Mouse (Mus musculus): ENCODE results near the gene Mymx. TPM values are rescaled to one million over a fixed set of nuclear protein-coding genes. Genes with fewer than 3 reads are reported as not detected.

Mymx gene
- polyA plus RNA-seq, 1 experiment from 2014 or later = not detected

DNA sequence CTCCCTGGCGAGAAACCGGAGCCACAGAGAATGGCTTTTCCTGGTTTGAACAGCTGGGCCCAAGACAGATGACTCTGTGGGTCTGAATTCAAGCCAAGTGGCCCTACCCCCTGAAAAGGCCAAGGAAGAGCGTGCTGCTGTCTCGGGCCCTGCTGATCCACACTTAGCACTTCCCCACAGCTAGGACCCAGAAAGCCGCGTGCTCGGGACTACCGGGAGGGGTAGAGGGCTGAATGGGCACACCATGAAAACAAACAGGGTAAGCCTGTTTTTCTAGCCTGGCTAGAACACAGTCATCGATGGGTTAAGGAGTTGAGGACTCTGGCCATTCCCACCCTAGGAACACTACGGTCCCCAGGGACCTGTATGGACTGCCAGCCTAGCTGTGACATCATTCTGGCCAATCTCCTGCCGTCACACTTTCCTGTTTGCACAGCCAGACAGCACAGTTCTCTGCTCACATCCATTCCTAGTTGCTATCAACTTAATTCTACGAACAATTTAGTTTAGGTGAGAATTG lies 20.9 kb downstream of the Mymx start:
- WGBS = 35% methylated on average over 12 of the region's 12 CpGs
- H3K9ac ChIP-seq (ENCODE audit: low read length) = no peak overlapping the region
- H3K9me3 ChIP-seq (ENCODE audit: control insufficient read depth, low read length) = no peaks in the 10 kb centered on the region
- peak overlapping the region; percentile 54 to 65 for H3K27ac ChIP-seq (replicated peaks in 1 of 2; ENCODE audit: control insufficient read depth in 1 of 2, insufficient read depth in 1 of 2, low read depth in 2 of 2, low read length in 2 of 2)
- no peak for ATAC-seq (ENCODE audit: insufficient number of reproducible peaks, insufficient read depth, low FRiP score, low read depth)
- no peaks in the 10 kb centered on the region for H3K27me3 ChIP-seq (ENCODE audit: control insufficient read depth, insufficient read depth, low read length)
- H3K36me3 ChIP-seq (ENCODE audit: control insufficient read depth, insufficient read depth, low read length) = no peaks in the 10 kb centered on the region; the same call in 1 of the 2 replicates
- H3K4me1 ChIP-seq (ENCODE audit: control insufficient read depth in 2 of 2, insufficient read depth in 2 of 2, low read length in 2 of 2) = peaks cover 27 to 46% of the 10 kb centered on the region in 2 experiments
- H3K4me2 ChIP-seq (ENCODE audit: low read length) = no peak overlapping the region
- no peak overlapping the region for H3K4me3 ChIP-seq (ENCODE audit: control insufficient read depth in 1 of 2, insufficient read depth in 1 of 2, low read depth in 1 of 2, low read length in 2 of 2)

DNA sequence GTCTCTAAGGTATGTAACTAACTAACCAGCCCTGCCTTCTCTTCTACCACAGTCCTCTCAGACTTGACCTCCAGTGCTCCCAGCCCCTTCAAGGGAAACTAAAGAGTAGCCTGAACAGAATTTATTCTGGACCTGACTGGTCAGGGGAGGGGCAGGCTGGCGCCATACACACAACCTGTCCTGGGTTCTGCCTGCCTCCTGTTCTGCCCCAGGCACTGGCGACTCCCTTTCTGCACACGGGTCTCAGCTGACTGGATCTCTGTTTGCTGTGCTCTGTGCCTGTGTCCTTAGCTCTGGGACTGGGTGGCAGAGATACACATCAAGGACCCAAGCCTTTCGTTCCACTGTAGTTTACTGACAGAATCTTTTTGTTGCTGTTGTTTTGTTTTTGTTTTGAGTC lies 22.3 kb downstream of the Mymx start:
- H3K36me3 ChIP-seq (ENCODE audit: control insufficient read depth, insufficient read depth, low read length) = no peaks in the 10 kb centered on the region
- no peaks in the 10 kb centered on the region for H3K9me3 ChIP-seq (ENCODE audit: control insufficient read depth, low read length)
- no peak for ATAC-seq (ENCODE audit: insufficient number of reproducible peaks, insufficient read depth, low FRiP score, low read depth)
- no peak overlapping the region for H3K9ac ChIP-seq (ENCODE audit: low read length)
- H3K4me3 ChIP-seq (ENCODE audit: control insufficient read depth in 1 of 2, insufficient read depth in 1 of 2, low read depth in 1 of 2, low read length in 2 of 2) = no peak overlapping the region
- H3K27ac ChIP-seq (replicated peaks in 1 of 2; ENCODE audit: control insufficient read depth in 1 of 2, insufficient read depth in 1 of 2, low read depth in 2 of 2, low read length in 2 of 2) = no peak overlapping the region
- no peak overlapping the region for H3K4me2 ChIP-seq (ENCODE audit: low read length)
- no peaks in the 10 kb centered on the region for H3K27me3 ChIP-seq (ENCODE audit: control insufficient read depth, insufficient read depth, low read length)
- 92% methylated on average over 4 of the region's 4 CpGs for WGBS
- H3K4me1 ChIP-seq (ENCODE audit: control insufficient read depth in 2 of 2, insufficient read depth in 2 of 2, low read length in 2 of 2) = peaks cover 16 to 43% of the 10 kb centered on the region in 2 experiments

DNA sequence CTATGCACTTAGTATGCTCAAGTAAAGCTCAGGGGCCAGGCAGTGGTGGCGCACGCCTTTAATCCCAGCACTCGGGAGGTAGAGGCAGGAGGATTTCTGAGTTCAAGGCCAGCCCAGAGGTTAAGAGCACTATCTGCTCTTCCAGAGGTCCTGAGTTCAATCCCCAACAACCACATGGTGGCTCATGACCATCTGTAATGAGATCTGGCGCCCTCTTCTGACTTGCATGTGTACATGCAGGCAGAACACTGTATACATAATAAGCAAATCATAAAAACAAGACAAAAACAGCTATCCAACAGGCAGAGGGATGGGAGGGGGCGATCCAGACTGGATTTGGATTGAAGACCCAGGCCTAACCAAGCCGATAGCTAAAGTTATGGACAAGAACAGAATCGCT lies 23.1 kb downstream of the Mymx start:
- Histone ChIP-seq H3K9me3 (ENCODE audit: control insufficient read depth, low read length) (no peaks in the 10 kb centered on the region), H3K9ac (ENCODE audit: low read length) (peak overlapping the region; percentile 54), H3K27me3 (ENCODE audit: control insufficient read depth, insufficient read depth, low read length) (no peaks in the 10 kb centered on the region), H3K4me3 (ENCODE audit: control insufficient read depth in 1 of 2, insufficient read depth in 1 of 2, low read depth in 1 of 2, low read length in 2 of 2) (no peak overlapping the region), H3K4me1 (ENCODE audit: control insufficient read depth in 2 of 2, insufficient read depth in 2 of 2, low read length in 2 of 2) (peaks cover 16 to 39% of the 10 kb centered on the region in 2 experiments), H3K27ac (replicated peaks in 1 of 2; ENCODE audit: control insufficient read depth in 1 of 2, insufficient read depth in 1 of 2, low read depth in 2 of 2, low read length in 2 of 2) (peak overlapping the region; percentile 86 to 88), H3K4me2 (ENCODE audit: low read length) (no peak overlapping the region), H3K36me3 (ENCODE audit: control insufficient read depth, insufficient read depth, low read length) (no peaks in the 10 kb centered on the region)
- ATAC-seq (ENCODE audit: insufficient number of reproducible peaks, insufficient read depth, low FRiP score, low read depth) = no peak
- WGBS = 74% methylated on average over 7 of the region's 7 CpGs

DNA sequence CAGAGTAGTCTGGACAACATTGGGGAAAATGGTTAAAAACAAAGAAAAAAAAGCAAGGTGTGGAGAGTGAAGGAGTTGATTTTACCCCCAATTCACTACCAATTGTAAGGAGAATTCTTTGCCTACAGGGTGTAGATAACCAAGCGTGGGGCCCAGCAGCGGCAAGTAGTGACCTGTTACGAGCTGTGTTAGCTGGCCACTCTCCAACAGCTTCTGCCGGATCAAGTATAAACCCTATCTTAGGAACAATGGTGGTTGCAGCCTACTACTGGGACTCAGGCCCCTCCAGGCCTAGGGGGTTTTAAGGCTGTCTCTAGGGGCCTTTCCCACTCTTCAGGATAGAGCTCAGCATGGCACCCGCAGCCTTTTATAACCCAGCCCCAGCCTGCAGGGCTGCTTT lies 23.7 kb downstream of the Mymx start:
- H3K4me1 ChIP-seq (ENCODE audit: control insufficient read depth in 2 of 2, insufficient read depth in 2 of 2, low read length in 2 of 2) = peaks cover 16 to 36% of the 10 kb centered on the region in 2 experiments
- H3K4me2 ChIP-seq (ENCODE audit: low read length) = peak overlapping the region; percentile 27
- H3K27ac ChIP-seq (replicated peaks in 1 of 2; ENCODE audit: control insufficient read depth in 1 of 2, insufficient read depth in 1 of 2, low read depth in 2 of 2, low read length in 2 of 2) = peak overlapping the region; percentile 86 to 88
- no peaks in the 10 kb centered on the region for H3K9me3 ChIP-seq (ENCODE audit: control insufficient read depth, low read length)
- no peak overlapping the region for H3K4me3 ChIP-seq (ENCODE audit: control insufficient read depth in 1 of 2, insufficient read depth in 1 of 2, low read depth in 1 of 2, low read length in 2 of 2)
- 28% methylated on average over 5 of the region's 5 CpGs for WGBS
- H3K9ac ChIP-seq (ENCODE audit: low read length) = peak overlapping the region; percentile 54
- H3K27me3 ChIP-seq (ENCODE audit: control insufficient read depth, insufficient read depth, low read length) = no peaks in the 10 kb centered on the region
- ATAC-seq (ENCODE audit: insufficient number of reproducible peaks, insufficient read depth, low FRiP score, low read depth) = no peak
- H3K36me3 ChIP-seq (ENCODE audit: control insufficient read depth, insufficient read depth, low read length) = no peaks in the 10 kb centered on the region

DNA sequence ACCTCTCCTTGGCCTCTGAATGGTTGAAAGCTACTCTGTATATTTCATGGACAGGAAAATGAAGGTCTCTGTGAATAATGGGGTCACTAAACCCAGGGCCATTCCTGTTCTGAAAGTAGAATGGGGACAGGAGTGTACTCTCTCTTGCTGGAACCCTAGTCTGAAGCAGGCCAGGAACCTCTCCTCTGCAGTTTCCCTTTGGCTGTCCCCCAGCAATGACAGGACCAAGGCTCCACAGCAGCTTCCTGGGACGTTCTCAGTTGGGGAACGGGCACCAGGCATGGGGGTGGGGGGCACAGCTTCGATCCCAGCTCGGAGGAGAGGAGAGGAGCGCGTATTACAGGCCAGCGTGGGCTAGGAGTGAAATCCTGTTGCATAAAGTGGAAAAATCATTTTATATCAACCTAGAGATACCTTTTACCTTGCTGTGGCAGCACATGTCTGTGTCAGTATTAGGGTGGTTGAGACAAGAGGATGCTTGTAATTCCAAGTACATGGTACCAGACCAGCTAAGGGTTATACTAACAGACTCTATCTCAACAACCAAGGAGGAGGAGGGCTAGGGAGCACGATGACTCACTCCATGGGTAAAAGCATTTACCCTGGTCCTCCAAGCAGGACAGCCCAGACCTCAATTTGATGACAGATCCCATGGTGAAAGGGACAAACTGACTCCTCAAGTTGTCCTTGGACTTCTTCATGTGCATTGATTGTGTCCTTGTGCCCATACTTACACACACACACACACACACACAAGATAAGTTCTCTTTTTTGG lies 26.6 kb downstream of the Mymx start:
- Histone ChIP-seq H3K36me3 (ENCODE audit: control insufficient read depth, insufficient read depth, low read length) (peaks cover 19% of the 10 kb centered on the region), H3K9ac (ENCODE audit: low read length) (peak overlapping the region; percentile 100), H3K4me2 (ENCODE audit: low read length) (peak overlapping the region; percentile 92), H3K27me3 (ENCODE audit: control insufficient read depth, insufficient read depth, low read length) (no peaks in the 10 kb centered on the region), H3K4me1 (ENCODE audit: control insufficient read depth in 2 of 2, insufficient read depth in 2 of 2, low read length in 2 of 2) (peaks cover 13 to 32% of the 10 kb centered on the region in 2 experiments), H3K9me3 (ENCODE audit: control insufficient read depth, low read length) (no peaks in the 10 kb centered on the region), H3K27ac (replicated peaks in 1 of 2; ENCODE audit: control insufficient read depth in 1 of 2, insufficient read depth in 1 of 2, low read depth in 2 of 2, low read length in 2 of 2) (peak overlapping the region in 1 of 2 experiments; percentile 99; a peak in 1 of 4 replicates), H3K4me3 (ENCODE audit: control insufficient read depth in 1 of 2, insufficient read depth in 1 of 2, low read depth in 1 of 2, low read length in 2 of 2) (no peak overlapping the region)
- ATAC-seq (ENCODE audit: insufficient number of reproducible peaks, insufficient read depth, low FRiP score, low read depth) = no peak
- WGBS = 90% methylated on average over 8 of the region's 8 CpGs

DNA sequence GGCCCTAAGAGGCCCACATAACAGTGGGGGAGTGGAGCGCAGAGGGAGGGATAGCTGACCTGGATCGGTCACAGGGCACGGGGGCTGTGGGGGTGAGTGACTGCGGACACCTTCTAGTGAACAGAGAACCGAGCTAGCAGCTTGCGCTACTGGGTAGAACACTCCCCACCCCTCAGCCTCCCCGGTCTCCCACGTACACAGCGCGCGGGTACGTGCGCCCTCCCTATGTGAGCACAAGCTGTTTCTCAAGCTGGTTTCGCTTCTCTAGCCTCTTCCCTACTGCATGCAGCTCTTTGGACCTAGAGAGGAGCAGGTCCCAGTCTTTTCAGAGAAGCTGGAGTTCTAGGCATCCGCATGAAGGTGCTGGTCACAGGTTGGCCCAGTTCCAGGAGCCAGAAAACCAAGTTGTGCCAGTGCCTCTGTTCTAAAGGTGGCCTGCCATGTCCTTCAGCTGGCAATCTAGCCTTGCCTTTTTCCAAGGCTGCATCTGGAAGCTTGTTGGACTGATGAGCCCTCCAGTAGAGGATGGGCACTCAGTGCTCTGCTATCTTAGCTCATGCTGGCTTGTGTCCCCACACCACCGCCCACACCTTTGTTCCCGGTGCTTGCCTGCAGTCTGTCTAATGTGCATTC lies 27.7 kb downstream of the Mymx start:
- 1% methylated on average over 17 of the region's 17 CpGs for WGBS
- no peaks in the 10 kb centered on the region for H3K9me3 ChIP-seq (ENCODE audit: control insufficient read depth, low read length)
- no peaks in the 10 kb centered on the region for H3K27me3 ChIP-seq (ENCODE audit: control insufficient read depth, insufficient read depth, low read length)
- H3K27ac ChIP-seq (replicated peaks in 1 of 2; ENCODE audit: control insufficient read depth in 1 of 2, insufficient read depth in 1 of 2, low read depth in 2 of 2, low read length in 2 of 2) = peak overlapping the region; percentile 99
- no peak; the same call in 1 of the 2 replicates for ATAC-seq (ENCODE audit: insufficient number of reproducible peaks, insufficient read depth, low FRiP score, low read depth)
- peaks cover 13 to 36% of the 10 kb centered on the region in 2 experiments for H3K4me1 ChIP-seq (ENCODE audit: control insufficient read depth in 2 of 2, insufficient read depth in 2 of 2, low read length in 2 of 2)
- peak overlapping the region; percentile 97 to 100 for H3K4me3 ChIP-seq (ENCODE audit: control insufficient read depth in 1 of 2, insufficient read depth in 1 of 2, low read depth in 1 of 2, low read length in 2 of 2)
- H3K4me2 ChIP-seq (ENCODE audit: low read length) = peak overlapping the region; percentile 92
- H3K36me3 ChIP-seq (ENCODE audit: control insufficient read depth, insufficient read depth, low read length) = peaks cover 29% of the 10 kb centered on the region
- peak overlapping the region; percentile 100 for H3K9ac ChIP-seq (ENCODE audit: low read length)

GRCm38 (mm10) chr17:45573780-45574123 lies 28.1 kb downstream of the Mymx start:
- peaks cover 13 to 36% of the 10 kb centered on the region in 2 experiments for H3K4me1 ChIP-seq (ENCODE audit: control insufficient read depth in 2 of 2, insufficient read depth in 2 of 2, low read length in 2 of 2)
- H3K27ac ChIP-seq (replicated peaks in 1 of 2; ENCODE audit: control insufficient read depth in 1 of 2, insufficient read depth in 1 of 2, low read depth in 2 of 2, low read length in 2 of 2) = peak overlapping the region; percentile 99
- ATAC-seq (ENCODE audit: insufficient number of reproducible peaks, insufficient read depth, low FRiP score, low read depth) = peak; percentile 71
- peak overlapping the region; percentile 100 for H3K9ac ChIP-seq (ENCODE audit: low read length)
- peak overlapping the region; percentile 92 for H3K4me2 ChIP-seq (ENCODE audit: low read length)
- H3K27me3 ChIP-seq (ENCODE audit: control insufficient read depth, insufficient read depth, low read length) = no peaks in the 10 kb centered on the region
- no peaks in the 10 kb centered on the region for H3K9me3 ChIP-seq (ENCODE audit: control insufficient read depth, low read length)
- H3K36me3 ChIP-seq (ENCODE audit: control insufficient read depth, insufficient read depth, low read length) = peaks cover 34% of the 10 kb centered on the region
- under 1% methylated on average over 18 of the region's 18 CpGs for WGBS
- H3K4me3 ChIP-seq (ENCODE audit: control insufficient read depth in 1 of 2, insufficient read depth in 1 of 2, low read depth in 1 of 2, low read length in 2 of 2) = peak overlapping the region; percentile 97 to 100

Data from heart, embryonic 14.5 days (tissue).